Mouse (Mus musculus) c-Kit-negative CD71-positive TER-119-positive erythroid progenitor cells, embryonic 14.5 days (primary cell): ENCODE data around the gene Thoc7.

Source experiments
- DNase-seq: peaks from one replicate; pipeline ENCODE4 v3.0.0-alpha.2; 2013; ENCODE audit warnings: low read depth, low spot score

Thoc7 gene

GRCm38 (mm10) chr14:13933290-13934051, 28.2 kb downstream of the Thoc7 start:
- no peak for DNase-seq

- DNase-seq = peak; percentile 2
Observed at GRCm38 (mm10) chr14:13917630-13918029, 44.0 kb downstream of the Thoc7 start.

GRCm38 (mm10) chr14:13917208-13917607, 44.4 kb downstream of the Thoc7 start:
- no peak for DNase-seq

- DNase-seq = no peak
Observed at GRCm38 (mm10) chr14:13915207-13915606, 46.4 kb downstream of the Thoc7 start.

- no peak for DNase-seq
Observed at GRCm38 (mm10) chr14:13914387-13915082, 47.1 kb downstream of the Thoc7 start, which contains the start of gene Gm281. Gene Gm281, minus strand, starts transcription at chr14:13914478.

- no peak for DNase-seq
Observed at GRCm38 (mm10) chr14:13910148-13910547, 51.5 kb downstream of the Thoc7 start.

- no peak for DNase-seq
Observed at GRCm38 (mm10) chr14:13907145-13907544, 54.5 kb downstream of the Thoc7 start.

- DNase-seq = no peak
Observed at GRCm38 (mm10) chr14:13906461-13906860, 55.2 kb downstream of the Thoc7 start.

- no peak for DNase-seq
Observed at GRCm38 (mm10) chr14:13901611-13902067, 60.0 kb downstream of the Thoc7 start.
